Mouse (Mus musculus) neural tube, embryonic 15.5 days (tissue): ENCODE measurements around the gene Ppp1r17. TPM values are rescaled to one million over a fixed set of nuclear protein-coding genes. Genes with fewer than 3 reads are reported as not detected.
A peak's percentile ranks its signal among the peaks of the same experiment; 100 is the strongest.

Experiments used
- ATAC-seq: fragments of 200-750 bp; cut with Nextera tagmentation; 2 replicates; pipeline ENCODE4 v1.8.0; 2017; ENCODE audit warnings: mild to moderate bottlenecking, moderate TSS enrichment, moderate library complexity; ENCODE audit not compliant: low FRiP score
- H3K27ac ChIP-seq: fragments of 300-500 bp; sonication (generic); replicated peaks from 2 replicates; pipeline ENCODE4 v1.5.1; 2015; ENCODE audit warnings: mild to moderate bottlenecking, inconsistent platforms
- H3K27me3 ChIP-seq: fragments of 300-500 bp; sonication (generic); replicated peaks from 2 replicates; pipeline ENCODE4 v1.6.1; 2015; ENCODE audit warnings: inconsistent platforms
- H3K36me3 ChIP-seq: fragments of 300-500 bp; sonication (generic); 2 replicates; pipeline ENCODE4 v1.6.1; 2015; ENCODE audit warnings: inconsistent platforms
- H3K4me1 ChIP-seq: fragments of 300-500 bp; sonication (generic); 2 replicates; pipeline ENCODE4 v1.6.1; 2015; ENCODE audit warnings: inconsistent platforms
- H3K4me2 ChIP-seq: fragments of 300-500 bp; sonication (generic); 2 replicates; pipeline ENCODE4 v1.6.1; 2015; ENCODE audit warnings: inconsistent platforms, mild to moderate bottlenecking, moderate library complexity
- H3K4me3 ChIP-seq: fragments of 300-500 bp; sonication (generic); replicated peaks from 2 replicates; pipeline ENCODE4 v1.5.1; 2015; ENCODE audit warnings: mild to moderate bottlenecking, inconsistent platforms
- H3K9ac ChIP-seq: fragments of 300-500 bp; sonication (generic); replicated peaks from 2 replicates; pipeline ENCODE4 v1.6.1; 2015; ENCODE audit warnings: mild to moderate bottlenecking, inconsistent platforms
- H3K9me3 ChIP-seq: fragments of 300-500 bp; sonication (generic); replicated peaks from 2 replicates; pipeline ENCODE4 v1.6.1; 2016; ENCODE audit warnings: inconsistent platforms
- WGBS: fragments of 180-500 bp; shearing (Covaris S2); methylation state at CpG from one replicate; pipeline ENCODE4 v1.1.7; 2015; ENCODE audit warnings: mixed read lengths; 5-methylcytosine and 5-hydroxymethylcytosine counted together
- polyA plus RNA-seq: library from polyadenylated mRNA; unstranded; fragments of >200 nt; fragmentation: Nextera tagmentation; extraction: Ambion mirVana; gene quantifications from 2 replicates; pipeline ENCODE4 v1.2.1, GENCODE M21; 2015

Gene Ppp1r17
- 2.3 and 2.7 TPM in 2 replicates for polyA plus RNA-seq

DNA sequence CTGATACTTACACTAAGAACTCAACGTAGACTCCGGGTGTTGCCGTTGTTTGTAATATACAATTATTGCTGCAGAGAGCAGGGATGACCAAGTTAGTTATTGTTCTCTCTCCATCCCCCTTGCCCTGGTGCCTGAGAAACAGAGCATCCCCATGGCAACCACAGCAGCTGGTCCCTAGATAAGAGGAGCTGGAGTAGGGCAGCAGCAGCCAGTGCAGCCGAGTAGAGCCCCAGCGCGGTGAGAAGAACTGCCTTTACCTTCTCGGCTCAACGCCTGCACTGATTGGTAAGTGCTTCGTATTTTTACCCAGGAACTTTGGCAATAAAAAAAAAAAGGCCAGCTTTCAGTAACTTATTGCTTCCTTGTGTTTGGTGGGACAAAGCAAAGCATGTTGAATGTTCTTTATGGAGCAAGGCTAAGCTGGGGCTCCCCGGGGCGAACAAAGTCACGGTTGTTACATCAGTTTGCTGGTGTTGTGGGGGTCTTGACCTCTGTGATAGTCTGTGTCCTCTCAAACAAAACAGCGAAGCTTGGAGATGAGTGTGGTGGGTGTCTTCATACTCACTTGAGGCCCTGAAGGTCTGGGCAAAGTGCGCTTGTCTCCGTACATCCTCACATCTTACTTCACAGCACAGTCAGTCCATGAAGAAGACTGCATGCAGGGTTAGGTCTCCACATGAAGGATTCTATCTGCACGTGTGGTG lies at the start of gene Ppp1r17:
Gene Ppp1r17 (plus strand): TSS at position 207 of the 704 bp plus-strand sequence.
- no peaks in the 10 kb centered on the region for H3K9me3 ChIP-seq
- no peak within 1 kb of the TSS for H3K4me3 ChIP-seq
- peak; percentile 80; the same call in 1 of the 2 replicates for ATAC-seq
- H3K27ac ChIP-seq: no peak within 1 kb of the TSS
- peak within 1 kb of the TSS; percentile 25 for H3K4me2 ChIP-seq
- no peaks in the 10 kb centered on the region for H3K27me3 ChIP-seq
- no peaks in the 10 kb centered on the region for H3K36me3 ChIP-seq
- H3K9ac ChIP-seq: no peak within 1 kb of the TSS
- peaks cover 8% of the 10 kb centered on the region; the same call in 1 of the 2 replicates for H3K4me1 ChIP-seq
- WGBS: 27% methylated on average over 16 of the region's 16 CpGs

DNA sequence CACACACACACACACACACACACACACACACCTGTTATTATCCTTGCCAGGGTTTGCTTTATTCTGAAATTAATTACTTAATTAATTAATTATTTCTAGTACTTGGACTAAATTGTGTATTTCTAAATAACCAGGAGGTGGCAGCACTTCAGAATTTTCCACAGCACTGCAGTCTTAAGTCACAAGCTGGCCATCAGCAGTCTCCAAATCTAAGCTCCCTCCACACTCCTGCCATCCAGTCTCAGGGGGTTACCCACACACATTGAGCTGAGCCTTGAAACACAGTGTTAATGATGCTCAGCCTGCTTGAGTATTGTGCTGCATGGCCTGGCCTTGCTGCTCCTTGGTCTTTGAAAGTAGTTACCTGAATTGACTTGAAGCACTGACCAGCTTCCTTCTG lies 44.3 kb upstream of the Ppp1r17 start:
- Histone ChIP-seq H3K9ac (no peak overlapping the region), H3K27me3 (no peaks in the 10 kb centered on the region), H3K27ac (no peak overlapping the region), H3K4me1 (no peaks in the 10 kb centered on the region), H3K36me3 (no peaks in the 10 kb centered on the region), H3K4me2 (no peak overlapping the region), H3K9me3 (no peaks in the 10 kb centered on the region), H3K4me3 (no peak overlapping the region)
- ATAC-seq: 0 out of 2 replicates have a peak, but pooled peaks have one; percentile 53

DNA sequence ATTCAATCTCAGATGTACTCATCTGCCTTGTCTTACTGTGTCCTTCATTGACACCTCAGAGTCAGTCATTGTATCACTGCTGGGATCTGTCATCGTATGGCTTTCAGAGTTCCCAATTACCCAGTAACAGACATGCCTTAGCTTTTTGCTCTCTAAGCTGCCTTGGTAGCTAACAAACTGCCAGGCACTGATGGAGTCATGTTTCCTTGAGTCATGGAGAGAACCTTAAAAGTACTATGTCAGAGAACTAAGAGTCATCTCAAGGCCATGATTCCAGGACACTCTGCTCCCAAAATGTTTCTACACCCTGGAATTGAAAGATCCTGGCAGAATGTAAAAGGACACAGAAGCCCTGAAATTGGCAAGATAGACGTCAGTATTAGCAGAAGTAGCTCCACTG lies 37.5 kb upstream of the Ppp1r17 start:
- ATAC-seq: no peak
- H3K27ac ChIP-seq: no peak overlapping the region
- H3K4me2 ChIP-seq: no peak overlapping the region
- no peaks in the 10 kb centered on the region for H3K36me3 ChIP-seq
- no peak overlapping the region for H3K9ac ChIP-seq
- no peaks in the 10 kb centered on the region for H3K27me3 ChIP-seq
- 83% methylated on average over 2 of the region's 2 CpGs for WGBS
- H3K4me3 ChIP-seq: no peak overlapping the region
- H3K9me3 ChIP-seq: no peaks in the 10 kb centered on the region
- no peaks in the 10 kb centered on the region for H3K4me1 ChIP-seq

DNA sequence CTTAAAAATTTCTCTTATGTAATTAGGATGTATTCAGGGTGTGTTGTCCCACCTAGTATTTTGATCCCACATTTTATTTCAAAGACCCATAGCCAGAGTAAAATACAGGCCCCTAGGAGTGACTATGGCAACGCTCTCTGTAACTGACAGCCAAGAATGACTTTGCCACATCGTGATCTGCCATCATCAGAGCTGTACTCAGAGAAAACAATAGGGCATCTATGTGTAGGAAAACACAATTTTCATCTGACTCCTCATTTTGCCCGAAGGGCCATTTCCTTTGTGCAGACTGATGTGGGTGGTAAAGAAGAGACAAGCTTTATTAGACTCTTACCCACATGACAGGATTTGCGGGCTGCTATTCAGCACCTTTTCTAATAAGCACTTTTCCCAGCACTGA lies 8.6 kb upstream of the Ppp1r17 start:
- H3K36me3 ChIP-seq: no peaks in the 10 kb centered on the region
- H3K27me3 ChIP-seq: no peaks in the 10 kb centered on the region
- no peaks in the 10 kb centered on the region for H3K4me1 ChIP-seq
- WGBS: 67% methylated on average over 4 of the region's 4 CpGs
- no peak for ATAC-seq
- H3K9me3 ChIP-seq: no peaks in the 10 kb centered on the region
- no peak overlapping the region for H3K4me3 ChIP-seq
- H3K27ac ChIP-seq: no peak overlapping the region
- no peak overlapping the region for H3K9ac ChIP-seq
- H3K4me2 ChIP-seq: no peak overlapping the region

GRCm38 (mm10) chr6:56012384-56012783 lies 4.9 kb upstream of the Ppp1r17 start:
- H3K36me3 ChIP-seq: no peaks in the 10 kb centered on the region
- no peak overlapping the region for H3K9ac ChIP-seq
- no peak overlapping the region for H3K4me3 ChIP-seq
- H3K9me3 ChIP-seq: no peaks in the 10 kb centered on the region
- no peak overlapping the region for H3K4me2 ChIP-seq
- WGBS: 62% methylated on average over 5 of the region's 5 CpGs
- no peak overlapping the region for H3K27ac ChIP-seq
- ATAC-seq: no peak
- H3K4me1 ChIP-seq: peaks cover 3% of the 10 kb centered on the region; the same call in 1 of the 2 replicates
- no peaks in the 10 kb centered on the region for H3K27me3 ChIP-seq

GRCm38 (mm10) chr6:56019632-56020031 lies 2.3 kb downstream of the Ppp1r17 start:
- peaks cover 8% of the 10 kb centered on the region; the same call in 1 of the 2 replicates for H3K4me1 ChIP-seq
- H3K36me3 ChIP-seq: no peaks in the 10 kb centered on the region
- no peak overlapping the region for H3K4me3 ChIP-seq
- no peak overlapping the region for H3K9ac ChIP-seq
- no peaks in the 10 kb centered on the region for H3K9me3 ChIP-seq
- H3K4me2 ChIP-seq: no peak overlapping the region
- H3K27ac ChIP-seq: no peak overlapping the region
- ATAC-seq: no peak
- H3K27me3 ChIP-seq: no peaks in the 10 kb centered on the region
- 65% methylated on average over 2 of the region's 2 CpGs for WGBS

DNA sequence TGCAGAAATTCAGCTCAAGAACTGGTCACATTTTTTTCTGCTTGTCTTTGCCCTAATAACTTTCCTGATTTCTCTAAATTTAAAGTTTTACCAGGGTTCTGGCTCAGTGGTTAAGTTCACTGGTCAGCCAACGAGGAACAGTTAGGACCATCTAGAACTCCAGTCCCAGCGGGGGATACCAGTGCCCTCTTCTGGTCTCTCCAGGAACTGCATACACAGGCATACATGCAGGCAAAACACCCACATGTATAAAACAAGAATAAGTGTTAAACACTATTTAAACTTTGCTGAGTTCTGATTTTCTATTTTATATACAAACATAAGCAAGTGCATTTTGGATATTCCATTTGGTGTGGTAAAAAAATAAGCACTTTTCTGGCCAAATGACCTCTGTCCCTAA lies 8.2 kb downstream of the Ppp1r17 start:
- 62% methylated on average over 2 of the region's 2 CpGs for WGBS
- H3K36me3 ChIP-seq: no peaks in the 10 kb centered on the region
- no peak overlapping the region for H3K27ac ChIP-seq
- H3K27me3 ChIP-seq: no peaks in the 10 kb centered on the region
- no peaks in the 10 kb centered on the region for H3K9me3 ChIP-seq
- ATAC-seq: no peak
- no peak overlapping the region for H3K4me3 ChIP-seq
- H3K4me1 ChIP-seq: no peaks in the 10 kb centered on the region
- no peak overlapping the region for H3K4me2 ChIP-seq
- no peak overlapping the region for H3K9ac ChIP-seq

DNA sequence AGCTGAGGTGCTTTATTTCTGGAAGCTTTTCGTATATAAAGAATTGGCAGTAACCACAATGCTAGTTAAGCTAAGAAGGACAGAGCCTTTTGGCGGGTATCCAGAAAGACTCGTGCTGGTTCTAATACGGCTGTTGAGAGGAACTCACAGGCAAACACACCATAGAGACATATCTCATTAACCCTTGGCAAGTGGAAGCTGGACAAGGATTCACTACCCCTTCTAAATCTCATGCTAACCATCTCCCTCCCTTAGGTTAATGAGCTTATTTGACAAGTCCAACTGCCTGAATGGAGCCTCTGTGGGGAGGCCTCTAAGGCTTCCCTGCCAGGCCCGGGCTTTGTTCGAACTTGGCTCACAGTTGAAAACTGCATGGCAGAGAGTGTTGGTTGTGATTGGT lies 10.0 kb downstream of the Ppp1r17 start:
- Histone ChIP-seq H3K4me3 (no peak overlapping the region), H3K27ac (no peak overlapping the region), H3K27me3 (no peaks in the 10 kb centered on the region), H3K9ac (no peak overlapping the region), H3K9me3 (no peaks in the 10 kb centered on the region), H3K36me3 (no peaks in the 10 kb centered on the region), H3K4me1 (no peaks in the 10 kb centered on the region), H3K4me2 (no peak overlapping the region)
- 67% methylated on average over 6 of the region's 6 CpGs for WGBS
- peak; percentile 60; the same call in 1 of the 2 replicates for ATAC-seq

DNA sequence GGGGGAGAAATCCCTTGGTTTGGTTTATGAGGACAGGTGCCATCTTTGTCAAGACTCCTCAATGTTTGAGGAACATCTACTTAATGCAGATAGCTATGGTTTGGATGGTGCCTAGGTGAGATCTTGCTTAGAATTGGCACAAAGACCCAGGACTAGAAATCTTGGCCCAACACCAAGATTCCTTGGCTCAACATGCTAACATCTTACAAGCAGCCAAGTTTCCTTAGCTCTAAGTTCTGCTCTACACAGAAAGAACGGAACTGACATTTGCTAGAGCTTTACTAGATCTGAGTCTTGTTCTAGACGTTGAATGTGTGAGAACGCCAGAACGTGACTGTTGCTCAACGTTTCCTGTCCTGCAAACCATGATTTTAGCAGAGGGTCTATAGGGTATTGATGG lies 10.7 kb downstream of the Ppp1r17 start:
- ATAC-seq: no peak
- no peak overlapping the region for H3K9ac ChIP-seq
- no peak overlapping the region for H3K27ac ChIP-seq
- H3K4me2 ChIP-seq: no peak overlapping the region
- H3K27me3 ChIP-seq: no peaks in the 10 kb centered on the region
- WGBS: 90% methylated on average over 5 of the region's 5 CpGs
- no peaks in the 10 kb centered on the region for H3K9me3 ChIP-seq
- H3K4me3 ChIP-seq: no peak overlapping the region
- H3K4me1 ChIP-seq: no peaks in the 10 kb centered on the region
- no peaks in the 10 kb centered on the region for H3K36me3 ChIP-seq

- H3K9me3 ChIP-seq: no peaks in the 10 kb centered on the region
- H3K4me1 ChIP-seq: no peaks in the 10 kb centered on the region
- no peak overlapping the region for H3K27ac ChIP-seq
- no peak overlapping the region for H3K9ac ChIP-seq
- no peaks in the 10 kb centered on the region for H3K27me3 ChIP-seq
- no peak overlapping the region for H3K4me2 ChIP-seq
- WGBS: 36% methylated on average over 5 of the region's 5 CpGs
- ATAC-seq: no peak
- no peak overlapping the region for H3K4me3 ChIP-seq
- no peaks in the 10 kb centered on the region for H3K36me3 ChIP-seq
Measured at GRCm38 (mm10) chr6:56029986-56030385, 12.7 kb downstream of the Ppp1r17 start.

DNA sequence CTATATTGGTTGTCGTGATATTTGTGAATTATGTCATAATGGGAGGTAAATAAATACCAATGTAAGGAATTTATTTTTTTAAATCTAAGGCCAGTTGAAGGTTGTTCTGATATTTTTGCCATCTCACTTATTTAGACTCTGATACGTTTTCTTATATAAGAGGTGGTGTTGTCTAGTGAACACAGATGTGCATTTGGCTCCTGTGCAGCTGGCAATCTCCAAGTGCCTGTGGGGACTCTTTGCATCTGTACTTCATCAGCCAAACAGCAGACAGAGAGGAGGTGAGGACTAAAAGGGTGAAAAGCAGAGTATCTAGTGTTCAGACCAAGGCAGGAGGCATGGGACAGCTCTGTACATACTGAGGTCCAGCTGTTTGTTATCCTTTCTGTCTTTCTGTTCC lies 14.9 kb downstream of the Ppp1r17 start:
- no peaks in the 10 kb centered on the region for H3K36me3 ChIP-seq
- H3K9me3 ChIP-seq: no peaks in the 10 kb centered on the region
- no peak overlapping the region for H3K4me2 ChIP-seq
- H3K9ac ChIP-seq: no peak overlapping the region
- no peak overlapping the region for H3K4me3 ChIP-seq
- H3K4me1 ChIP-seq: no peaks in the 10 kb centered on the region
- ATAC-seq: no peak
- WGBS: 63% methylated on average over 2 of the region's 2 CpGs
- no peak overlapping the region for H3K27ac ChIP-seq
- no peaks in the 10 kb centered on the region for H3K27me3 ChIP-seq

- Histone ChIP-seq H3K4me2 (no peak overlapping the region), H3K9me3 (no peaks in the 10 kb centered on the region), H3K27me3 (no peaks in the 10 kb centered on the region), H3K27ac (no peak overlapping the region), H3K9ac (no peak overlapping the region), H3K4me1 (no peaks in the 10 kb centered on the region), H3K36me3 (no peaks in the 10 kb centered on the region), H3K4me3 (no peak overlapping the region)
- no peak for ATAC-seq
- WGBS: 86% methylated on average over 10 of the region's 10 CpGs
Measured at GRCm38 (mm10) chr6:56035054-56035453, 17.8 kb downstream of the Ppp1r17 start.
